Mouse (Mus musculus) urinary bladder, postnatal 10 days (tissue): ENCODE results near the gene Apof.

Source experiments
- DNase-seq: peaks from one replicate; pipeline ENCODE4 v3.0.0; 2022; ENCODE audit warnings: low spot score

The Apof gene

DNA sequence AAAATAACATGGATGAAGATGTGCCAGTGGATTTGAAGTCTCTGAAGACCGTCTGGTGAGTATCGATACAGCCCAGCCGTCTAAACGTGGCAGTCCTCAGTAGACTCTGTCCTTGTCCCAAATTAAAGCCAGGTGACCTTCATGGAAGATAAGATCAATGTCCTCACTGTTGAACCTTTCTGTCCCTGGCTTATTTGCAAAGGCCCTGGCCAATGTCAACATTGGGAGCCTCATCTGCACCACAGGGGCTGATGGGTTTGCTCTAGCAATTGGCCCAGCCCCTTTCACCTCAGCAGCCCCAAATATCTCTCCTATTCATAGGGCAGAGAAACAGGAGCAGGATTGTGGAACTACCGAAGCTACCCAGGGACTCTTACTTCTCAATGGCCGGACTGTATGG, at the start of gene Apof:
Gene Apof, plus strand, starts transcription at position 301 of the 400 bp plus-strand sequence.
- no peak for DNase-seq

DNA sequence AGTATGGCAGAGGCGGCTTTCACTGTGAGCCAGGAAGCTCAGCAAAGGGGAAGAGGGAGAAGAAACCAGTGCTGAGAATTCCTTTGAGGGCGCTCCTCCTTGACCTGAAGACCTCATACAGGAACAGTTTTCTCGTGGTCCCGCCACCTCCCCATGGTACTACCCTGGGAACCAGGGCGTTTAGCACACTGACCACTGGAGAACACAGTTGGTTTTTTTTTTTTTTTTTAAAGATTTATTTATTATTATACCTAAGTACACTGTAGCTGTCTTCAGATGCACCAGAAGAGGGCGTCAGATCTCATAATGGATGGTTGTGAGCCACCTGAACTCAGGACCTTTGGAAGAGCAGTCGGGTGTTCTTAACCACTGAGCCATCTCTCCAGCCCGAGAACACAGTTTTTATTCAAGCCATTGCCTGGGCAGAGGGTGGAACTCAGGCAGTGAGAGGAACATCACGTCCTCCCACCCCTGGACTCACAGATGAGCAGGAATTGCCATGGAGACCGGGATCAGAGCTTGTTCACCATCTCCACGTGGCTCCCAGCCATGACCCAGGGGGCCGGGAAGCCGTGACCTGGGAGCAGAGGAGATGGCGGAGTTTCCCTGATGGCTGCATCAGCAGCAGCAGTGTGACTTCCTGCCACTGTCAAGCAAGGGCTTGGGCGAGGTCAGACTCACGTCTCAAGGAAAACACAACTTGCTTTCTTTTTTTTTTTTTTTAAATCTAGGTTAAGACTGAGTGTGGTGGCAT, 46.8 kb upstream of the Apof start:
- DNase-seq: no peak

GRCm38 (mm10) chr10:128225064-128225463, 43.4 kb upstream of the Apof start:
- DNase-seq: no peak

DNA sequence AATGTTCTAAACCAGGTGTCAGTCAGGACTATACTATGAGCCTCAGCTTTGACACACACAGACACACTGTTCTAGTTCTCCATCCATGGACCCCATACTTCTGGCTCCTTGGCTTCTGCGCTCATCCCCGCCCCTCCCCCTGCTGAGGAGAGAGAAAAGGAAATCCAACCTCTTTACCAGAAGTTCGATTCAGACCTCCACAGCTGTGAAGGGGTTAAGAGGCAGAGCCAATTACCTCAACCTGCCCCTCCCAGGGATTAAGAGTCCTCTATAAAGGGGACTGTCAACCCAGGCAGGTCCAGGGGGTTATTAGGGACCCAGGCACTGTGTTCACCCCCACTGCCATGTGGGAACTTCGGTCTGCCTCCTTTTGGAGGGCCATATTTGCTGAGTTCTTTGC, 42.9 kb upstream of the Apof start, which contains the start of gene Mip:
Gene Mip, plus strand, starts transcription at position 301 of the 400 bp plus-strand sequence.
- no peak for DNase-seq

GRCm38 (mm10) chr10:128227592-128227991, 40.9 kb upstream of the Apof start:
- DNase-seq: no peak

GRCm38 (mm10) chr10:128228009-128228408, 40.5 kb upstream of the Apof start:
- no peak for DNase-seq

- DNase-seq: no peak
Observed at GRCm38 (mm10) chr10:128230582-128230981, 37.9 kb upstream of the Apof start.

GRCm38 (mm10) chr10:128231146-128231545, 37.3 kb upstream of the Apof start:
- DNase-seq: no peak

DNA sequence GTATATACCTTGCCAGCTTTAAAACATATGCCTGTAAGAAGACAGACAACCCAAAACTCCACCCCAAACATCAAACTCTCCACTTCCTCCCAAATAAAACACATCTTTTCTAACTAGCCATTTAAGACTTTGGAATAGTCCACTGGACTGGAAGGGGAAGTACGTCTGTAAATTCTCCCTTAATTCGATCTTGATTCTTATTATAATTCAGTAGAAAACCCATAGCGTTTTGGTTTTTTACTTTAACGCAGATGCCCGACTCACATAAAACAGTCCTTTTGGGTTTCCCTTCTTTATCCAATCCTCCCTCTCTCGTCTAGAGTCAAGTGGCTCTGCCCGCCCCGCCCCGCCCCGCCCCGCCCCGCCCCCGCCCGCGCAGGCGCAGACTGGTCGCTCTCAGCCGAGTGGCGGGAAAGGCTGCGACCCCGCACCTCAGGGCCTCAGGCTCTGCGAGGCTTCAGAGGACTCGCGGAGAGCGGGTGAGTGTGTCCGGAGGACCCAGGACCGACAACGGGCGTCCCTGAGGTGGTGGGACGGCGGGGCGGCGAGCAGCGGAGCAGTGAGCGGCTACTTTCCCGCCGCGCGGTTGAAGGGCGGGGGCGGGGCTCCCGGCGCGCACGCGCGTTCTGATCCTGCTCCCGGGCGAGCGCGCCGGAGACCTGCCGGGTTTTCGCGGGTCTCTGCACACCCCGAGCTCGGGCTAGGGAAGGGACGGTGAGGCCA, 36.6 kb upstream of the Apof start, which contains the start of gene Timeless:
Gene Timeless, plus strand, starts transcription at position 369 of the 723 bp plus-strand sequence.
- DNase-seq: peak; percentile 39

GRCm38 (mm10) chr10:128232420-128232985, 36.0 kb upstream of the Apof start:
- no peak for DNase-seq

- no peak for DNase-seq
Observed at GRCm38 (mm10) chr10:128236321-128236720, 32.1 kb upstream of the Apof start.

- no peak for DNase-seq
Observed at GRCm38 (mm10) chr10:128237807-128238480, 30.5 kb upstream of the Apof start.

DNA sequence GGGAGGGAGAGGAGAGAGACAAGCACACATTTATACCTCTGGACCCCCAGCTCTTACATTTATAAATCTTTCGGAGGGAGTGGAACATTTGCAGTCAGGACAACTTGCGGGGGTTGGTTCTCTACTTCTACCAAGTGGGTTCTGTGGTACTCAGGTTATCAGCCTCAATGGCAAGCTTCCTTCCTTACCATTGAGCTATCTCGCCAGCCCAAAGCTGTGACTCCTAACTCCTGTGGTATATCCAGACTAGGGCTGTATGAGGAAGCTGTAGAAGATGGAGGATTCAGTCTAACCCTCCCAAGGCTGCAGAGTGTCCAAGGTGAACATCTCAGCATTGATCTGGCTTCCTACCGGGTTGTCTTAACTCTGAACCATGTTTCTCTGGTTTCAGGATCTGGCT, 29.3 kb upstream of the Apof start:
- DNase-seq: no peak

DNA sequence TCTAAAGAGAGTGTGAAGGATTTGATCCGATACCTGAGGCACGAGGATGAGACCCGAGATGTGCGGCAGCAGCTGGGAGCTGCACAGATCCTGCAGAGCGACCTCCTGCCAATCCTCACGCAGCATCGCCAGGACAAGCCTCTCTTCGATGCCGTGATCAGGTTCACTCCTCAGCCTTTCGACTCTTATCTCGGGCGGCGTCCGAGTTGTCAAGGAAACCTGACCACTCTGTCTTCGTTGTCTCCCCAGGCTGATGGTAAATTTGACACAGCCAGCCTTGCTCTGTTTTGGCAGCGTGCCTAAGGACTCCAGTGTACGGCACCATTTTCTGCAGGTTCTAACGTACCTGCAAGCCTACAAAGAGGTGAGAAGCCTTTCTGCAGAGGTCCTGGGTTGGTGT, 28.3 kb upstream of the Apof start:
- no peak for DNase-seq

GRCm38 (mm10) chr10:128243252-128243651, 25.2 kb upstream of the Apof start:
- DNase-seq: no peak

GRCm38 (mm10) chr10:128244121-128244520, 24.4 kb upstream of the Apof start:
- DNase-seq: no peak

GRCm38 (mm10) chr10:128247020-128247732, 21.3 kb upstream of the Apof start:
- DNase-seq: no peak

- no peak for DNase-seq
Observed at GRCm38 (mm10) chr10:128250565-128250964, 17.9 kb upstream of the Apof start.

DNA sequence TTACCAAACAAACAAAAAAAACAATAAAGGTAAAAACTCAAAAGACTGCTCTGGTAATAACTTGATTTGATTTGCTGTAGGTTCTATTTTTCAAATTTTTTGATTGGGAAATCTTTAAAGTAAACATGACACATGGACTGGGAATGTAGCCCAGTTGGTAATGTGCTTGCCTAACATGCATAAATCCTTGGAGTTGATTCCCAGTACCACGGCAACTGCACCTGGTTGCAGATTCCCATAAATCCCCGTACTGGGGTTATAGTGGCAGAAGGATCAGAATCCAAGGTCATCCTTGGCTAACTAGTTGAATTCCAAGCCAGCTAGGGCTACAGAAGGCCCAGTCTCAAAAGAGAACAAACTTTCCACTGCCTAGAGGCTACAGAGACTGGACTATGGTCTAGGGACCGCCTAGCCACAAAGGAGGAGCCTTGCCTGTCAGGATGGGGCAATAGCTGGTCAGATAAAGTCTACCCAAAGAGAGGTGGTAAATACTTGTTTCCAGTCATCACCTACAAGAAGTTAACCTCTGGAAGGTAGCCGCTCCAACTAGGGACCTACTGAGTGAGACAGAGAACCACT, 14.7 kb upstream of the Apof start, which contains the start of gene Apon:
Gene Apon, plus strand, starts transcription at position 420 of the 579 bp plus-strand sequence.
- DNase-seq: no peak

GRCm38 (mm10) chr10:128255925-128256324, 12.5 kb upstream of the Apof start:
- no peak for DNase-seq

DNA sequence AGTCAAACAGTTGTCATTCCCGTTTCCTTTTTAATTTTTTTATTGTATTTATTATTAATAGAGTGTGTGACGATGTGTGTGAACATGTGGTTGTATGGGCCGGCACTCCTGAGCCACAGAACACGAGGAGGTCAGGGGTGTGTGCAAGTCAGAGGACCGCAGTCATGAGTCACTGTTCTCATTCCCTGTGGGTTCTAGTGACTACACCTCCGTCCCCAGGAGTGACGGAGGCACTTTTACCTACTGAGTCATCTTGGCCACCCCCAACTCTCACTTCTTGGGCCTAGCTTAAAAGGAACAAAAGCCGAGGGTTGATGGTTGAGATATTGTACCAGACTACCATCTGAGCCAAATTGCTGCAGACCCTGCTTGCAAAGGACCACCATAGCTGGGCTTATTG, 12.1 kb upstream of the Apof start:
- no peak for DNase-seq
